Mouse (Mus musculus): Measurements from ENCODE around the gene Vmn1r86.
"Not testable (repeated sequence)": the region's sequence is repeated elsewhere in the genome, so short reads cannot be mapped to it uniquely, and the experiment has no call there.

Vmn1r86 gene

DNA sequence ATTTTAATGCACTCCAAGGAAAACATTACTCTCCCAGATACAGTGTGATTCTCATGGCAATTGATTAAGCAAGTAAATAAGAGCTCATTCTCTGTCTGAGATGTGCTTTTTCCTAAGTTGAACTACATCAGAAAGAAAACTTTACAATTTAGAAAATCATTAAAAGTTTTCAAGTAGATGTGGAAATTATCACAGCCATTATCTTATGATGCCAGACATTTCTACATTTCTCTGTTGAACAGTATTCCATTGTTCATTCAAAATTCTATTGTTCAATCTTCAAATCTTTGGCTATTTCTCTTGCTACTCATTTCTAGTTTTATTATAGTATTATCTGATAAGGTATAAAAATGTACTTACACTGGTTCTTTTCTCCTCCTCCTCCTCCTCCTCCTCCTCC, at the start of gene Vmn1r86:
Gene Vmn1r86, minus strand, starts transcription at position 101 of the 400 bp plus-strand sequence.
- DNase-seq (ENCODE audit: low spot score in 2 of 2), result no peak

DNA sequence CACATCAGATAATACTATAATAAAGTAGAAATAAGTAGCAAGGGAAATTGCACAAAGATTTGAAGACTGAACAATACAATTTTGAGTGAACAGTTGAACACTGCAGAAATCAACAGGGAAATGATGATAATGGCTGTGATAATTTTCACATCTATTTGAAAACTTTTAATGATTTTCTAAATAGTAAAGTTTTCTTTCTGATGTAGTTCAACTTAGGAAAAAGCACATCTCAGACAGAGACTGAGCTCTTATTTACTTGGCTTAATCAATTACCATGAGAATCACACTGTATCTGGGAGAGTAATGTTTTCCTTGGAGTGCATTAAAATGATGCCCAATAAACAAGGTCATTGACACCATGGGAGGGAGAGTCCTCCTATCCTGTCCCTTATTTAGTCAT, 39.6 kb upstream of the Vmn1r86 start, which contains the start of gene Vmn1r88:
Gene Vmn1r88, plus strand, starts transcription at position 301 of the 400 bp plus-strand sequence.
- no peak for DNase-seq (ENCODE audit: low spot score in 2 of 2)

DNA sequence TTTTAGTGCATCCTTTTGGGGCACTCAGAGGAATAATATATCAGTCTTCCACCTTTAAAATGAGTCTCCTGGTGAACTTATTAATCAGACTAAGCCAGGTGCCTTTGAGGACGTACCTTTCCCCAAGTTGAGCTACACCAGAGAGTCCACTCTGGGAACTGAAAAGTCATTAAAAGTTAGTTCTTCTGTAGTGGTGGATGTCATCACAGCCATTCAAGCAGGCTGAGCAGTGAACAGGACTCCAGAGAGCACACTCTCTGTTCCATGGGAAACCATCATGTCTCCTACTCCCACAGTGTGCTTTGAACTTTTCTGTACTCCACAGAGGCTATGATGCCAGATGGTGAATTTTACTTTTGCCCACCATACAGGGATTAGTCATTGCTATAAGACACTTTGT, 20.3 kb upstream of the Vmn1r86 start, which contains the start of gene Vmn1r87:
Gene Vmn1r87, minus strand, starts transcription at position 101 of the 400 bp plus-strand sequence.
- DNase-seq (ENCODE audit: low spot score in 2 of 2), result no peak

DNA sequence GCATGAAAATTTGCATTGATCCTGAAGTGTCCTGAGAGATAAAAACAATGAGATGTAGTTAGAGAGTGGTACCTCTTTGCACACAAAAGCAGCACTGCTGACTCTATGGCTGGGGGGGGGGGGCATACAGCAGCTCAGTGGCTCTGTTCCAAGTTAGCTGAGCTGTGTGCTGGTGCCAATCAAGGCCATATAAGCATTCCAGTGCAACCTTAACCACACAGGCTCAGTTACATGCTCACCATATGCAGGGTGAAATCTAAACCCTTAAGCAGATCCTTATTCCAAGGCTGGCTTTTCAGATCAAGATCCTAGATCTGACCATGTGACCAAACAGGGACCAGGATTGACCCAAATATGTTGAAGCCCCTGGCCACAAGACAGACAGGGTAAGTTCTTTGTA, 17.6 kb upstream of the Vmn1r86 start:
- DNase-seq (ENCODE audit: low spot score in 2 of 2), result no peak

DNA sequence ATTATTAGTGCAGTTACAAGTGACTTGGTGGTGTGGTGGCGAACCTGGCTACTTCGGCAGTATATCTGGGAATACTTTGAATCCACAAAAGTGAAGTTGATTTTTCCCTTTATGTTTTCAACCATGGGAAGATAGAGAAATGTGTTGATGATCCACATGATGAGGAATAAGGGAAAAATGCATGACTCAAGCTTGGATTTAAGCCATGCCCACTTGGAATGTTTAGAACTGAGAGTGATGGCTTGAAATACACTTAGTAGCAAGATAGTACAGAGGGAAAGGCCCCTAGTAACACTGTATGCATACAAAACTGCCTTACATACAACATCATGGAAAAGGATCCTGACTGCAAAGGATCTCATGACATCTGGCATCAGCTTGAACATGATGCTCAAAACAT, 12.1 kb upstream of the Vmn1r86 start:
- no peak for DNase-seq (ENCODE audit: low spot score in 2 of 2)

DNA sequence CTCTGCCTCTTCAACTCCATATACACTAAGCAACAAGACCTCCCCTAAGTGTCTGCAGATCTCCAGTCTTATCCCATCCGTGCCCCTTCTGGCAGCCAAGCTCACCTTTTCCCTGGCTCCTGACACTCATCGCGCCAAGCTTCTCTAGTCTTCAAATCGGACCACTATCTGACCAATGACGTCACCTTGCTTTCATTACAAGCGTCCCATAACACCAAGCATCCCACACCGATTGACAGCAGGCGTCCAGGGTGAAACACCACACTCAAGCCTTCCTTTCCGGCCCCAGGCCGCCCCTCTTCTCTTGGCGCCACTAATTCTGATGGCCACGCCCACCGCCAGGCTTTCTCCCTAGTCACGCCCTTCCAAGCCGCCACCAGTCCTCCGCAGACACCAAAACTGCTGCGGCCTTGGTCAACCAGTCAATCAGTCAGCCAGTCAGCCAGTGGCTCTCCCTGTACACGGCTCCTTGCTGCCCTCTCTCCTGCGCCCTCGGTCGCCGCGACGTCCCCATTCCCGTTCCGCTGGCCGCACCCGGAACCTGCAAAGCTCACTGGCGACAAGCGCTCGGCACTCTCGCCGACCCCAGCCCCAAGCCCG, 3.9 kb upstream of the Vmn1r86 start:
- DNase-seq (ENCODE audit: low spot score in 2 of 2), result peak in 1 of 2 experiments; percentile 18

DNA sequence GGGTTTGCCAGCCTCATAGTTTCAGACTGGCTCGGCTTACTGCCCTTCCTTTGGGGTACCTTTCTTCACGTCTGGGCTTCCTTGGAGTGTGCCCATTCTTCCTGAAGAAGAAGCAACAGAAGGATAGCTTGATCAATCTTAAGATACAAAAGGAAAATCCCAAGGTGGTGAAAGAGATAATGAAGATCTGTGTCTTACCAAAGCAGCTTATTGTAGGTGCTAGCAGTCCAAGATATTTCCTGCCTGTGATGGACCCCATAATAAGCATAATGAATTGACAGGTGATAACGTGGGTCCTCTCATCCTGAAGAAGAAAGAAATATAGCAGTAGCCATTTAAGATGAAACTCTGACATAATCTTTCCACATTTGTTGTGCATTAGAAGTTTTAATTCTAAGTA, 24.6 kb downstream of the Vmn1r86 start, which contains the start of gene Vmn1r85:
Gene Vmn1r85, minus strand, starts transcription at position 101 of the 400 bp plus-strand sequence.
- no peak for DNase-seq (ENCODE audit: low spot score in 2 of 2)

DNA sequence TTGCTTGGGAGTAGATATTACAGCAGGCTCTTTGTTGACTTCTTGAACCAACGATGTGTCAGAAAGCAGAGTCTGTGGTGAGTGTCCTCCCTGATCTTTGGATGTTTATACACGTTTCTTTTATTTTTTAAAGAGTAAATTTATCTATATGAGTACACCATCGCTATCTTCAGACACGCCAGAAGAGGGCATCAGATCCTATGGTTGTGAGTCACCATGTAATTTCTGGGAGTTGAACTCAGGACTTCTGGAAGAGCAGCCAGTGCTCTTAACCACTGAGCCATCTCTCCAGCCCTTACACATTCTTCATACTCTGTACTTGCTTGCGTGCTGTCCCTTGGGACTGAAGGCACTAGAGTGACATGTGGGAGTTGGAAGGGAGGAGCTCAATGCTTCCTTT, 47.4 kb downstream of the Vmn1r86 start:
- no peak for DNase-seq (ENCODE audit: low spot score in 2 of 2)

DNA sequence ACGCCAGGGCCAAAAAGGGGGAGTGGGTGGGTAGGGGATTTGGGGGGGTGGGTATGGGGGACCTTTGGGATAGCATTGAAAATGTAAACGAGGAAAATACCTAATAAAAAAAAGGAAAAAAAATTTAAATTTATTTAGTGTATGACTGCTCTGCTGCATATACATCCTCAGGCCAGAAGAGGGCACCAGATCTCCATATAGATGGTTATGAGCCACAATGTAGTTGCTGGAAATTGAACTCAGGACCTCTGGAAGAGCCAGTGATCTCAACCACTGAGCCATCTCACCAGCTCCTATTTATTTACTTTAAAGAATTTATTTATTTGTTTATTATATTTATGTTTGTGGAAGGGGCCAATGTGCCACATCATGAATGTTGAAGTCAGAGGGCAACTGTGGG, 56.3 kb downstream of the Vmn1r86 start:
- not testable (repeated sequence) for DNase-seq (ENCODE audit: low spot score in 2 of 2)

DNA sequence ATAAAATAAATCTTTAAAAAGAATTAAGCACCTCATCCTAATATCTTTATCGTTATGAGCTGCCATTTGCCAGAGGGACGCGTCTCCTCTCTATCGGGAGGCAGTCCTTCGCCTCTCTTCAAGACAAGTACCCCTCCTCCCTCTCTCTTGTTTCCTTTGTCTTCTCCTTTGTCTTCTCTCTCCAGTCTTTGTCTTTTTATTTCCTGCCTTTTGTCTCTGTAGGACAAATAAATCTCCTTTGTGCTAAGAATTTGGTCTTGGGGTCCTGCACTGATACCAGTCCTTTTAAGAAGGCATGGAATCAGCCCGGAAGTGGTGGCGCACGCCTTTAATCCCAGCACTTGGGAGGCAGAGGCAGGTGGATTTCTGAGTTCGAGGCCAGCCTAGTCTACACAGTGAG, 60.2 kb downstream of the Vmn1r86 start:
- no peak for DNase-seq (ENCODE audit: low spot score in 2 of 2)

DNA sequence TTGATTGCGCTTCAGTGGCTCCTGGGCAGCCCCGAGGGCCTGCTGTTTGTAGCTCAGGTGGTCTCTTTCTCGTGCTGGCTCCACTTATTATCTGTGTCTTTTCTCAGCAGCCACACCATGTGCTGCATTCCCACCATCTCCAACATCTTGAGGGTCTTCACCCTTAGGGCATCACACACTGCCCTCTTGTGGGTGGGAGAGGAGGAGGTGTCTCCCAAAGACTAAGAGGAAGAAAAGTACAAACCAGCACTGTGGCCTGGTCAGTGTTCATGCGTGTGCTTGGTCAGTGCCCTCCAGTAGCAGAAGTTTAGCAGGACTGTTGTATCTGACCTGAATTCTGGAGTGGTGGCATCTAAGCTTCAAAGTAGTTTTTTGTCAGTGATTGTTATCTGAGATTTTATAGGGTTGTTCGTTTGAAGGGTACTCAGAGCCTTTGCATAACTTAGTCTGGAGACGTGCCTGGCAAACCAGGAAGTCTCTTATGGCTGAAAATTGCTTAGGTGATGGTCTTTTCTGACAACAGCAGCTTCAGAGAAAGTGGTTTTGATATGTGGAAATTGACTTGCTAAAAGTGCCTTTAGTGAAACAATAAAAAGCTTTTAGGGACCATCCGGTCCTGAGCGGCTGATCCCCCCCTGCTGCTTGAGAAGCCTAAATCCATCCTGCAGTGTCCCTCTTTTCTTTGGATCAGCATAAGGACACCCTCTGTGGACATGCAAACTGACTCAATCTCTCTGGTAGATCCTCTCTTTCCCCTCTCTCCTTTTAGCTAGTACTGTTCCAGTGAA, 62.6 kb downstream of the Vmn1r86 start:
- no peak for DNase-seq (ENCODE audit: low spot score in 2 of 2)

DNA sequence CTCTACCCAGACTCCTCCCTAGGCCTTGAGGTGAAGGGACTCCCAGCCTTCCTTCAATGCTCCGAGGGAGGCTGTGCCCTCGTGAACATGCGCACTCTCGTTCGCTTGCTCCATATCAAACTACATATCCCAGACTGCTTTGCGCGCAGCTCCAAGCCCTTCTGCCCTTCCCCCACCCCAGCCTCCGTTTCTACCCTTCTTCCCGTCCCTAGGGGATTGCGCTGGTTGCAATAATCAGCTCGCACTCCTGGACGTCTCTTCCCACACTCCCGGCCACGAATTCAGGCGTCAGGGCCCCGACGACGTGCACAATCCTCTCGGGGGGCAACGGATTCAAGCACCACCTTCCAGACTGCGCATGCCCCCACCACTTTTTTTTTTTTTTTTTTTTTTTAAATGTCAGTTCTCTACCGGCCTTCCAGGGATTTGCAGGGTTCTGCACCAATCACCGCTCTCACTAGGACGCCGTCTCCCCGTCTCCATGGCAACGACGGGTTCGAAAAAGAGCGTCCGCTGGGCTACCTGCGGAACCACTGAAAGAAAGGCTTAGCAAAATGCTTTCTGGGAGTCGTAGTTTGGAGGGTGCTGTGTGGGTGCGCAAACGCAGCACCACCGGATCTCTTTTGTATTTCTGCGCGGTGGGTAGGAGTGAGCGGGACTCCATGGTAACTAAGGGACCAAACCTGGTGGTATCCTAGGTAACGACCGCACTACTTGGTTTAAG, 65.3 kb downstream of the Vmn1r86 start, which contains the start of gene Mzf1:
Gene Mzf1, minus strand, starts transcription at position 478 of the 724 bp plus-strand sequence.
- DNase-seq (ENCODE audit: low spot score in 2 of 2), result peak; percentile 86 to 90

DNA sequence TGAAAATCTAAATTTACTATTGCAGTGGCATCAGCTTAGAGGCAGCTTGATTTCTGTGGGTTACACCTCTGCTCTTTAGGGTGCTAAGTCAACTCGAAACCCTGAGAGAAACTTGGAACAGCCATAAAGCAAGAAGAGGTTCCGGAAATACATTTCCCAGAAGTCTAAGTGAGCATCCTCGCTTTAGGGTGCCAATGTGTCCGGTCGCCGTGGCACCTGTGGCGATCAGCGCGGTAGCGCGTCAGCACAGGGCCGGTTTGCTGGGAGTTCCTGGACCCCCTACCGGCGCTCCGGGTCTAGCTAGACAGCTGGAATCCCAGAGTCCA, 65.8 kb downstream of the Vmn1r86 start:
- no peak for DNase-seq (ENCODE audit: low spot score in 2 of 2)

DNA sequence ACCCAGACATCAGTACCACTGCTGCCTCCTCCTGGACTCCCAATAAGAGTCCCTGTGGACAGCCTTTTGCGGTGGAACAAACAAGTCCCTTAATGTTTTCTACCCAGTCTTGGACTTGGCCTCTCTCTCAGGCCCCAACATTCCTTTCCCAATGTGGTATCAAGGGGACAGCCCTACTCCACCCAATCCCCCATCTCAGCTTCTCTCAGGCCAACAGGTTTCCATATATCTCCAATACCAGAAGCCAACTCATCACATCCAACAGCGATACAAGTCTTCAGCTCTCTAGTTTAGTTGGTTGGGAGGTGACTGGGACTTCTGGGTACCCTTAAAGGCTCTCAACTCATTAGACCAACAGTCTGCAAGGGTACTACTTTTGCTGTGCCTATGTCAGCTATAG, 66.2 kb downstream of the Vmn1r86 start:
- DNase-seq (ENCODE audit: low spot score in 2 of 2), result no peak

DNA sequence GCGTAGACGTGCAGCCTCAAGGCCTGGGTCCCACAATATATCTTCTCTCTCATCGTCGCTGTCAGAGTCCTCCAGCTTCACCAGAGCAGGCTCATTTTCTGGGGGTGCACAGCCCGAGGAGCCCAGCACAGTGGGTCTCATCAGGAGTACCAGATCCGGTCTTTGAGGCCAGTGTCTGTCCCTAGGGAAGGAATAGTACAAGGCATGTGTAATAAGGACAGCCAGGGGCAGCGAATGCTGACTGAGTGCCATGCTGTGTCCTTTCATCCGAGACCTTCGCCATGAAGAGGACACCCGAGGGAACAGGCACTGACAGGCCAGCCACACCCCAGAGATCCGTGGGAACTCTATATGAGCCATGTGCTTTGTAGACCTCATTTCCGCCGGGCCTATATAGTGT, 66.7 kb downstream of the Vmn1r86 start:
- DNase-seq (ENCODE audit: low spot score in 2 of 2), result no peak
